Mouse (Mus musculus): ENCODE results near the gene Mtg2. TPM values are rescaled to one million over a fixed set of nuclear protein-coding genes. Genes with fewer than 3 reads are reported as not detected.
A peak's percentile ranks its signal among the peaks of the same experiment; 100 is the strongest.

Gene Mtg2
- polyA plus RNA-seq, 1 experiment from 2014 or later, result 35.0 TPM

DNA sequence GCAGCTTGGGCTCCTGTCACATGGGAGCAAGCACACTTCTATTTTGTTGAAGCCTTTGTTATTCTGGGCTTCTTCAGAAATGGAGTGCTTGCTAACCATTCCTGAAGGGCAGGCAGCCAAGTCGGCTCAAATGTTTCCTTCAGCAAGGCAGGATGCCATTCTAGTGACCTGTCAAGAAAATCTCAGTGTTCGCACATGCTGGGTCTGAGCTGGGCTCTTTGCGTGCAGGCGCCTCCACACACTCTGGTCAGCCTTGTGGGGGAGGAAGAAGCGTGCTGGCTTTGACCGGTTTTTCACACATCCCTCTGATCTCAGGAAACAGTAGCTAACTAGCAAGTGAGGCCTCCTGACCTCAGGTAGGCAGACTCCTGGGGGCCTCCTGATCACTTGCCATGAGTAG lies 44.9 kb downstream of the Mtg2 start:
- Histone ChIP-seq H3K4me1 (peaks cover 56% of the 10 kb centered on the region), H3K4me2 (replicated peaks) (no peak overlapping the region), H3K27ac (replicated peaks) (peak overlapping the region; percentile 43), H3K9ac (replicated peaks) (no peak overlapping the region), H3K27me3 (0 out of 2 replicates have a peak, but pooled peaks cover 15% of the 10 kb centered on the region), H3K9me3 (no peaks in the 10 kb centered on the region), H3K36me3 (no peaks in the 10 kb centered on the region), H3K4me3 (no peak overlapping the region)
- 45% methylated on average over 6 of the region's 6 CpGs for WGBS
- no peak for ATAC-seq (ENCODE audit: low FRiP score, low read depth)

DNA sequence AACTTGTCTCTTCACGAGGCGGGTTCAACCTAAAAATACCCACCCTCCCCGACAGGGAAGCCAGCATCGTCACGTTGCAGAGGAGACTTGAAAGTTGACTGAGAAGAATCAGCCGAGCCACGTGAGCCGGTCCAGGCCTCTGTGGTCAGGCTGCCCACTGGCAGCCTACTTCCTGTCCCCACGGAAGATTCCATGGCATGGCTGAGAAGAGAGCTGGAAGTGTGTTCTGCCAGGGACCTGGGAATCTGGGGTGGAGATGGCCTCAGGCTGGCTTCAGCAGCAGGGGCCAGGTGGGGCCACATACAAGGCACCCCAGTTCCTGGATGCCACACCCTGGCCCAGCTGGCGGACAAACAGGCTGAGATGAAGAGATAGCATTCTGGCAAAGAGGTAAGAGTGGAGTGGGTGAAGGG lies 45.7 kb downstream of the Mtg2 start:
- Histone ChIP-seq H3K4me1 (peaks cover 57% of the 10 kb centered on the region), H3K4me2 (replicated peaks) (no peak overlapping the region), H3K4me3 (no peak overlapping the region), H3K27me3 (0 out of 2 replicates have a peak, but pooled peaks cover 10% of the 10 kb centered on the region), H3K27ac (replicated peaks) (no peak overlapping the region), H3K9ac (replicated peaks) (no peak overlapping the region), H3K36me3 (no peaks in the 10 kb centered on the region), H3K9me3 (no peaks in the 10 kb centered on the region)
- ATAC-seq (ENCODE audit: low FRiP score, low read depth), result no peak
- WGBS, result 79% methylated on average over 10 of the region's 10 CpGs

DNA sequence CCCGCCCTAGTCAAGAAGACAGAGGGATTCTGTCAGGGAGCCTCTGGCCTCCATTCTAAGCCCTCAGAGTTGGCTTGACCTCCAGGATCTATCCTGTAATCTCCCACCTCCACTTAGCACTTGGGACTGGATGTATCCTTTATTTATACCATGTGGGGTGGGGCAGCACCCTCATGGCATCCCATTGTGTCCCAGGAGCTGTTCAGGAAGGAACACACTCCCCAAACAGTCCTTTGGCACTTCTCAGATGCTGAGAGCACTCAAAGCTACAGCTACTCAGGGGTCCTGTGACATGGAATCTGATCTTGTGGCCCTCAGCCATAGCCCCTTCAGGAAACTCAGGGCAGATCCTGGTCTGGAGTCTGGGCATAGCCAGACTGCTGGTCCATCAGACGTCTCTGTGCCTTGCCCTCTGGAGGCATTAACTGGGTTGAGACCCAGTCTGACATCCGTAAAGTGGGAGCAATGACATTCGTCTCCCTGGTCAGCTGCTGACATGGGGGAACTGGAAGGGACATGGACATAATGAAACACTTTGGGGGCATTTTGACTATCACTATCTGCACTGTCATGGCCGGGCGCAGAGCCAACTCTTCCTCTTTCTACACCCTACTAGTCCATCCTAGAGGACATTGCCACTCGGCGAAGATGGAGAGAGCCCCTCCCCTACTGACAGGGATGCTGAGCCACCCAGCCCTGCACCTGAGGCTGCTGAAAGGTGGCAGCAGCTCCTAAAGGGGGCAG lies 46.5 kb downstream of the Mtg2 start:
- no peak overlapping the region for H3K4me3 ChIP-seq
- H3K36me3 ChIP-seq, result no peaks in the 10 kb centered on the region
- no peak for ATAC-seq (ENCODE audit: low FRiP score, low read depth)
- 0 out of 2 replicates have a peak, but pooled peaks cover 10% of the 10 kb centered on the region for H3K27me3 ChIP-seq
- H3K4me2 ChIP-seq (replicated peaks), result peak overlapping the region; percentile 96
- WGBS, result 71% methylated on average over 8 of the region's 8 CpGs
- peak overlapping the region; percentile 94 for H3K27ac ChIP-seq (replicated peaks)
- H3K4me1 ChIP-seq, result peaks cover 57% of the 10 kb centered on the region
- H3K9me3 ChIP-seq, result no peaks in the 10 kb centered on the region
- H3K9ac ChIP-seq (replicated peaks), result no peak overlapping the region

GRCm38 (mm10) chr2:180117485-180118194 lies 47.3 kb downstream of the Mtg2 start:
- WGBS, result 6% methylated on average over 13 of the region's 13 CpGs
- Histone ChIP-seq H3K9me3 (no peaks in the 10 kb centered on the region), H3K36me3 (no peaks in the 10 kb centered on the region), H3K27me3 (0 out of 2 replicates have a peak, but pooled peaks cover 10% of the 10 kb centered on the region), H3K4me3 (peak overlapping the region; percentile 89), H3K4me1 (peaks cover 57% of the 10 kb centered on the region), H3K27ac (replicated peaks) (peak overlapping the region; percentile 94), H3K9ac (replicated peaks) (0 out of 2 replicates have a peak overlapping the region, but pooled peaks have one; percentile 49), H3K4me2 (replicated peaks) (peak overlapping the region; percentile 96)
- ATAC-seq (ENCODE audit: low FRiP score, low read depth), result peak; percentile 63

GRCm38 (mm10) chr2:180118661-180119438 lies 48.5 kb downstream of the Mtg2 start, which contains the start of gene Osbpl2:
Osbpl2 (plus strand) TSS chr2:180119306.
- Histone ChIP-seq H3K9ac (replicated peaks) (peak within 1 kb of the TSS; percentile 87), H3K9me3 (no peaks in the 10 kb centered on the region), H3K4me3 (peak within 1 kb of the TSS; percentile 89), H3K36me3 (peaks cover 9% of the 10 kb centered on the region), H3K4me2 (replicated peaks) (peak within 1 kb of the TSS; percentile 96), H3K27ac (replicated peaks) (peak within 1 kb of the TSS; percentile 94), H3K4me1 (peaks cover 57% of the 10 kb centered on the region), H3K27me3 (0 out of 2 replicates have a peak, but pooled peaks cover 7% of the 10 kb centered on the region)
- peak; percentile 95 for ATAC-seq (ENCODE audit: low FRiP score, low read depth)
- WGBS, result under 1% methylated on average over 51 of the region's 55 CpGs

DNA sequence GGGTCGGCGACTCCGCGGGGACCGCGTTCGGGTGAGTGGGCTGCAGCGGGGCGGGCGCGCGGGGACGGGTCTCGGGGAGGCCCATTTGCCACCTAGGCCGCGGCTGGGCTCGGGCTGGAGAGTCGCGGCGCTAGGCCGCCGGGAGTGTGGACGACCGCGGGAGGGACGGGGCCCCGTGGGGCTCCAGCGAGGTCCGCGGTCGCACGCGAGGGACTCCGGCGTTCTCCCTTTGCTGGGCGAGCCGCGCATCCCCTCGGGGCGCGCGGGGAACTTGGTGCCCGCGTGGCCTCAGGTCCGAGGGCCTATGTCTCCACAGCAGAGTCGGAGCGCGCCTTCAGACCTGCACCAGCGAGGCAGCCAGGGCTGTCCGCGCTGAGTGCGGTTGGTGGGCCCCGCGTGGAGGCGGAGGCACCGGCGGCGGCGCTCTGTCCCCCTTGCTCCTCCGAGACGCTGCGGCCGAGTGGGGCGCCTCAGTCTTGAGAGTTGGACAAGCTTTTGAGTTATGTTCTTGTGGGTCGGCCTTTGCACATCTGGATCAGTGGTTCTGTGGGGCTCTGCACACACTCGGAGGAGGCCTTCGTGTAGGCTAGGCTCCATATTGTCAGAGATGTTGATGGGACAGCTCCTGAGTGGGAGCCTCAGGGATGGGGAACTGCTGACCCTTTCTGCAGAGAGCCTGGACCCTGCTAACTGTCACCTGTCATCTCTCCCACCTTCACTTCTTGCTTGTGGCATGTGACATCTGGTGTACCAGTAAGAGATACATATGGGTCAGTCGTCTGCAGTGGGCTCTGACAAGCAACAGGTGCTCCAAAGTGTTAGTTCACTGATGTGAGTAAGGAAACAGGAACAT lies 49.3 kb downstream of the Mtg2 start:
- peak; percentile 11 for ATAC-seq (ENCODE audit: low FRiP score, low read depth)
- Histone ChIP-seq H3K9ac (replicated peaks) (peak overlapping the region; percentile 87), H3K27ac (replicated peaks) (peak overlapping the region; percentile 77), H3K4me3 (peak overlapping the region; percentile 89), H3K36me3 (peaks cover 14% of the 10 kb centered on the region), H3K9me3 (0 out of 2 replicates have a peak, but pooled peaks cover 3% of the 10 kb centered on the region), H3K4me1 (peaks cover 50% of the 10 kb centered on the region), H3K27me3 (0 out of 2 replicates have a peak, but pooled peaks cover 7% of the 10 kb centered on the region), H3K4me2 (replicated peaks) (peak overlapping the region; percentile 96)
- 2% methylated on average over 53 of the region's 68 CpGs for whole genome bisulfite sequencing

GRCm38 (mm10) chr2:180120292-180120761 lies 49.9 kb downstream of the Mtg2 start:
- no peak overlapping the region for H3K27ac ChIP-seq (replicated peaks)
- peaks cover 14% of the 10 kb centered on the region for H3K36me3 ChIP-seq
- 78% methylated on average over 5 of the region's 5 CpGs for WGBS
- ATAC-seq (ENCODE audit: low FRiP score, low read depth), result no peak
- peak overlapping the region; percentile 87; the same call in 1 of the 2 replicates for H3K9ac ChIP-seq (replicated peaks)
- 0 out of 2 replicates have a peak, but pooled peaks cover 7% of the 10 kb centered on the region for H3K27me3 ChIP-seq
- H3K4me1 ChIP-seq, result peaks cover 44% of the 10 kb centered on the region
- 0 out of 2 replicates have a peak, but pooled peaks cover 3% of the 10 kb centered on the region for H3K9me3 ChIP-seq
- H3K4me2 ChIP-seq (replicated peaks), result peak overlapping the region; percentile 96
- peak overlapping the region; percentile 89 for H3K4me3 ChIP-seq

GRCm38 (mm10) chr2:180124192-180124591 lies 53.8 kb downstream of the Mtg2 start:
- H3K36me3 ChIP-seq, result peaks cover 14% of the 10 kb centered on the region
- ATAC-seq (ENCODE audit: low FRiP score, low read depth), result no peak
- 83% methylated on average over 2 of the region's 2 CpGs for WGBS

DNA sequence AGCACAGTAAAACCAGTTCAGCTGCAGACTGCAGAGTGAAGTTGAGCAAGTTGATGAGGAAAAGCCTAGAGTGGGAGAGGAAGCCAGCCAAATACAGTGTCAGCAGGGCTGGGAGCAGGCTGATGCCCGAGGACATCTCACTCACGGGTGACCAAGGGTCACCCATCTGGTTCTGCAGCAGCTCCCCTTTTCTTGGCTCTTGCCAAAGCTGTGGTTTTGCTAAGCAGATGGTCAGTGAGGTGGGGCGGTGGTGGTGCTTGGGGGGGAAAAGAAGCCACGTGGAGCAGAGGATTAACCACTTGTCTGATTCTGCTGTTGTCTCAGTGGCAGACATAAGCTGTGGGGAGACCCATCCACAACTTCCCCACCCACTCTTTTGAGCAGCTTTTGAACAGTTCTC lies 55.8 kb downstream of the Mtg2 start:
- WGBS, result 8% methylated on average over 4 of the region's 4 CpGs
- peaks cover 24% of the 10 kb centered on the region for H3K4me1 ChIP-seq
- no peak overlapping the region for H3K4me2 ChIP-seq (replicated peaks)
- ATAC-seq (ENCODE audit: low FRiP score, low read depth), result no peak
- H3K9ac ChIP-seq (replicated peaks), result no peak overlapping the region; the same call in 1 of the 2 replicates
- no peak overlapping the region for H3K4me3 ChIP-seq
- H3K36me3 ChIP-seq, result peaks cover 14% of the 10 kb centered on the region
- H3K27ac ChIP-seq (replicated peaks), result no peak overlapping the region
- H3K27me3 ChIP-seq, result no peaks in the 10 kb centered on the region
- H3K9me3 ChIP-seq, result 0 out of 2 replicates have a peak, but pooled peaks cover 3% of the 10 kb centered on the region

More at GRCm38 (mm10) chr2:180124192-180124591, 53.8 kb downstream of the Mtg2 start:
- no peak overlapping the region for H3K4me3 ChIP-seq
- peaks cover 32% of the 10 kb centered on the region for H3K4me1 ChIP-seq
- 0 out of 2 replicates have a peak, but pooled peaks cover 3% of the 10 kb centered on the region for H3K9me3 ChIP-seq
- H3K27me3 ChIP-seq, result no peaks in the 10 kb centered on the region
- no peak overlapping the region for H3K4me2 ChIP-seq (replicated peaks)
- H3K9ac ChIP-seq (replicated peaks), result no peak overlapping the region
- H3K27ac ChIP-seq (replicated peaks), result no peak overlapping the region

DNA sequence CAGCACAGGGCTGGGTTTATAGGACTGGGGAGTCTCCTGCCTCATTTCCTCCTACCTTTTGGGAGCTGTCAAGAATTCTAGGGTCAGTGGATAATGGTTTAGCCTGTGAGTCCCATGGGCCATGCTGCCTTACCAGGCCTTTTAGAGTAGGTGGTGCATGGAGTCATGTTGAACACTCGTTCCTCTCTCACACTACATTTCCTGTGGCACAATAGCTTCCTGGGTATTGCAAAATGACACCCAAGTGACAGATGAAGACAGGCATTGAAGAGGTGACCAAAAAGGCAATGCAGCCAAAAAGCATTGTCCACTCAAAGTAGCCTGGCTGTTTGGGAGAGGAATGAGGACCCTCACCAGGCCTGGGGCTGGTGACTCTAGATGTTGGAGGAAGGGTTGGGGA lies 57.3 kb downstream of the Mtg2 start:
- H3K4me3 ChIP-seq, result no peak overlapping the region
- peaks cover 14% of the 10 kb centered on the region for H3K36me3 ChIP-seq
- no peak overlapping the region for H3K27ac ChIP-seq (replicated peaks)
- H3K9ac ChIP-seq (replicated peaks), result no peak overlapping the region
- H3K27me3 ChIP-seq, result no peaks in the 10 kb centered on the region
- WGBS, result 74% methylated on average over 1 of the region's 1 CpGs
- 0 out of 2 replicates have a peak, but pooled peaks cover 3% of the 10 kb centered on the region for H3K9me3 ChIP-seq
- no peak for ATAC-seq (ENCODE audit: low FRiP score, low read depth)
- H3K4me1 ChIP-seq, result peaks cover 24% of the 10 kb centered on the region
- H3K4me2 ChIP-seq (replicated peaks), result no peak overlapping the region

Measured in midbrain, embryonic 12.5 days (tissue).